Mouse (Mus musculus) embryonic facial prominence, embryonic 12.5 days (tissue): ENCODE results near the gene Taf3. TPM values are rescaled to one million over a fixed set of nuclear protein-coding genes. Genes with fewer than 3 reads are reported as not detected.

Source experiments
- ATAC-seq: fragments of 200-750 bp; cut with Nextera tagmentation; 2 replicates; pipeline ENCODE4 v1.8.0; 2017; ENCODE audit not compliant: insufficient number of reproducible peaks, insufficient read depth, low FRiP score, low TSS enrichment
- H3K27ac ChIP-seq: fragments of 300-500 bp; sonication (generic); 2 replicates; pipeline ENCODE4 v1.5.1; 2016; ENCODE audit warnings: mild to moderate bottlenecking
- H3K27me3 ChIP-seq: fragments of 300-500 bp; sonication (generic); 2 replicates; pipeline ENCODE4 v1.6.1; 2016; ENCODE audit warnings: mild to moderate bottlenecking, moderate library complexity
- H3K36me3 ChIP-seq: fragments of 300-500 bp; sonication (generic); 2 replicates; pipeline ENCODE4 v1.6.1; 2016; ENCODE audit warnings: mild to moderate bottlenecking
- H3K4me1 ChIP-seq: fragments of 300-500 bp; sonication (generic); 2 replicates; pipeline ENCODE4 v1.6.1; 2016
- H3K4me2 ChIP-seq: fragments of 300-500 bp; sonication (generic); replicated peaks from 2 replicates; pipeline ENCODE4 v1.6.1; 2016; ENCODE audit warnings: mild to moderate bottlenecking, moderate library complexity
- H3K4me3 ChIP-seq: fragments of 300-500 bp; sonication (generic); 2 replicates; pipeline ENCODE4 v1.5.1; 2016; ENCODE audit warnings: mild to moderate bottlenecking
- H3K9ac ChIP-seq: fragments of 300-500 bp; sonication (generic); 2 replicates; pipeline ENCODE4 v1.6.1; 2016; ENCODE audit warnings: mild to moderate bottlenecking, moderate library complexity
- H3K9me3 ChIP-seq: fragments of 300-500 bp; sonication (generic); 2 replicates; pipeline ENCODE4 v1.6.1; 2016; ENCODE audit warnings: mild to moderate bottlenecking, moderate library complexity
- WGBS: fragments of 180-500 bp; shearing (Covaris S2); methylation state at CpG from one replicate; pipeline ENCODE4 v1.1.7; 2016; 5-methylcytosine and 5-hydroxymethylcytosine counted together
- polyA plus RNA-seq: library from polyadenylated mRNA; unstranded; fragments of >200 nt; fragmentation: Nextera tagmentation; extraction: Ambion mirVana; gene quantifications from 2 replicates; pipeline ENCODE4 v1.2.1, GENCODE M21; 2016

The Taf3 gene
- polyA plus RNA-seq, 1 experiment from 2014 or later: 16.0 TPM

DNA sequence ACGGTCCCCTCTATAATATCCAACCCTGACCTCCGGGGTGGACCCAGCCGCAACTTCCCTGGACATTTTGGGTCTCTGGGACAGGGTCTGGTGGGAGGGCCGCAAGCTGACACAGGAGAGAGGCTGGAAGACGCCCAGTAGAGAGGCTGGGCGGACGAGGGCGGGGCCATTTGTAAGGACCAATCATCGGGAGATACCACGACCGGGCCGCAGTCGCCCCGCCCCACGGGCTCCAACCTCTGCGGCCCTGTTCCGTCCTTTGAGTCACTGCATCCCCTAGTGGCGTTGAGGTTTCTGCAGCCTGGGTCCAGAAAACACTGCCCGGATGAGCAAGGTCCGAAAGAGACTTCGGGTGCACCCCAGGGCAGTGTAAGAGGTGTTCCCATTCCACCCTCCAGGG lies 168.9 kb downstream of the Taf3 start:
- Histone ChIP-seq H3K27me3 (peaks cover 41% of the 10 kb centered on the region), H3K4me2 (peak overlapping the region; percentile 85), H3K36me3 (no peaks in the 10 kb centered on the region), H3K9ac (0 out of 2 replicates have a peak overlapping the region, but pooled peaks have one; percentile 55), H3K9me3 (no peaks in the 10 kb centered on the region), H3K4me1 (peaks cover 31% of the 10 kb centered on the region), H3K4me3 (peak overlapping the region; percentile 49), H3K27ac (peak overlapping the region; percentile 46; the same call in 1 of the 2 replicates)
- WGBS: under 1% methylated on average over 21 of the region's 21 CpGs
- peak; percentile 88 for ATAC-seq

DNA sequence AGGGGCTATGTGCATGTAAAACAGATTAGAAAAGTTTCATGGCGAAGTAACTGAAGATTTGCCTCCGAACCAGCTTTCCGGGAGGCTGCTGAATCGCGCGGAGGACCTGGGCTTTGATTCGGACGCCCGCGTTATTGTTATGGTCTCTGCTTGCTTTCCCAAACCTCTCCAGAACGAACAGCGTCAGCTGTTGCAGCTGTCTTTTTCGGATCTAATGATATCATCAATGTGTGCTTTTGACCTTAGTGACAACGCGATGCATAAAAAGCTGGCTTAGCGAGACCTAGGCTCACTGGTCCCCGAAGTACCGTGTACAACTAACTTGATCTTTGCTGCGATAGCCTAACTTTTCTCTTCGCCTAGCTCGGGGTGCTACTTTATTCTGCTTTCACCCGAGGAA lies 169.3 kb downstream of the Taf3 start:
- Histone ChIP-seq H3K9me3 (no peaks in the 10 kb centered on the region), H3K27ac (peak overlapping the region; percentile 46; the same call in 1 of the 2 replicates), H3K27me3 (peaks cover 42% of the 10 kb centered on the region), H3K4me2 (peak overlapping the region; percentile 85), H3K4me3 (peak overlapping the region; percentile 49), H3K9ac (peak overlapping the region; percentile 55; the same call in 1 of the 2 replicates), H3K4me1 (peaks cover 31% of the 10 kb centered on the region), H3K36me3 (no peaks in the 10 kb centered on the region)
- WGBS: under 1% methylated on average over 22 of the region's 22 CpGs
- peak; percentile 1; the same call in 1 of the 2 replicates for ATAC-seq

GRCm38 (mm10) chr2:9878564-9879081 lies 169.8 kb downstream of the Taf3 start:
- peaks cover 31% of the 10 kb centered on the region for H3K4me1 ChIP-seq
- peak; percentile 20; the same call in 1 of the 2 replicates for ATAC-seq
- peak overlapping the region; percentile 85 for H3K4me2 ChIP-seq
- no peaks in the 10 kb centered on the region for H3K36me3 ChIP-seq
- peak overlapping the region; percentile 55 for H3K9ac ChIP-seq
- H3K27ac ChIP-seq: peak overlapping the region; percentile 77
- no peaks in the 10 kb centered on the region for H3K9me3 ChIP-seq
- peaks cover 43% of the 10 kb centered on the region for H3K27me3 ChIP-seq
- peak overlapping the region; percentile 49 for H3K4me3 ChIP-seq
- under 1% methylated on average over 31 of the region's 33 CpGs for WGBS

DNA sequence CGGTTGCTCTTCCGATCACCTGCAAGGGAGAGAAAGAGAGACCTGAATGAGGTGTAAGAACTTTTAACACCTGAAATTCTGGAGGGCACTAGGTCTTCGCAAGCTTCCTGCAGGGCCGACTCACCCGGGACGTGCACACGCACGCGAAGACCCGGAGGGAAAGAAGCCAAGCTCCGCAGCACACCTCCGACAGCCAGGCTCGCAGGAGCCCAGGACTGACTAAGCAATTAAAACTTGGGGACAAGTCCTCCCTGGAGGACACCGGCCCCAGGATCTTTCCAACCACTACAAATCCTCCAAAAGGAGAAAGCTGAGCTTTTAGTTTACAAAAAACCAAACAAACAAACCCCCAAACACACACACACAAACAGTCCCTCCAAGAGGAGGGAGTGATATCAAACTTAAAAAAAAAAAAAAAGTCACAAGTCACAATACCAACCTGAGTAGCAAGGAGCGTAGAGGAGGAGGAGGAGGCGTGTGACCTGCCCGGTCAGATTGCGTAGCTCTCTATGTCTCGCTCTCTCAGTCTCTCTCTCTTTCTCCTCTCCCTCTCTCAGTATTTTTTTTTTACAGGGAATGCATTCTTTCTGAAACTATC lies 170.3 kb downstream of the Taf3 start:
- H3K36me3 ChIP-seq: no peaks in the 10 kb centered on the region

GRCm38 (mm10) chr2:9877326-9877690 lies 171.1 kb downstream of the Taf3 start:
- Histone ChIP-seq H3K27ac (peak overlapping the region; percentile 77), H3K4me2 (peak overlapping the region; percentile 85), H3K4me1 (peaks cover 37% of the 10 kb centered on the region), H3K9me3 (no peaks in the 10 kb centered on the region), H3K36me3 (no peaks in the 10 kb centered on the region), H3K4me3 (peak overlapping the region; percentile 49), H3K27me3 (peaks cover 41% of the 10 kb centered on the region), H3K9ac (peak overlapping the region; percentile 55)
- WGBS: 1% methylated on average over 35 of the region's 35 CpGs
- no peak for ATAC-seq

More for the DNA sequence above, 170.3 kb downstream of the Taf3 start:
- peak overlapping the region; percentile 49 for H3K4me3 ChIP-seq
- no peaks in the 10 kb centered on the region for H3K9me3 ChIP-seq
- WGBS: under 1% methylated on average over 19 of the region's 19 CpGs
- peak overlapping the region; percentile 49 for H3K9ac ChIP-seq
- no peak for ATAC-seq
- H3K4me1 ChIP-seq: peaks cover 36% of the 10 kb centered on the region
- peak overlapping the region; percentile 72 for H3K27ac ChIP-seq
- peaks cover 42% of the 10 kb centered on the region for H3K27me3 ChIP-seq
- peak overlapping the region; percentile 85 for H3K4me2 ChIP-seq

DNA sequence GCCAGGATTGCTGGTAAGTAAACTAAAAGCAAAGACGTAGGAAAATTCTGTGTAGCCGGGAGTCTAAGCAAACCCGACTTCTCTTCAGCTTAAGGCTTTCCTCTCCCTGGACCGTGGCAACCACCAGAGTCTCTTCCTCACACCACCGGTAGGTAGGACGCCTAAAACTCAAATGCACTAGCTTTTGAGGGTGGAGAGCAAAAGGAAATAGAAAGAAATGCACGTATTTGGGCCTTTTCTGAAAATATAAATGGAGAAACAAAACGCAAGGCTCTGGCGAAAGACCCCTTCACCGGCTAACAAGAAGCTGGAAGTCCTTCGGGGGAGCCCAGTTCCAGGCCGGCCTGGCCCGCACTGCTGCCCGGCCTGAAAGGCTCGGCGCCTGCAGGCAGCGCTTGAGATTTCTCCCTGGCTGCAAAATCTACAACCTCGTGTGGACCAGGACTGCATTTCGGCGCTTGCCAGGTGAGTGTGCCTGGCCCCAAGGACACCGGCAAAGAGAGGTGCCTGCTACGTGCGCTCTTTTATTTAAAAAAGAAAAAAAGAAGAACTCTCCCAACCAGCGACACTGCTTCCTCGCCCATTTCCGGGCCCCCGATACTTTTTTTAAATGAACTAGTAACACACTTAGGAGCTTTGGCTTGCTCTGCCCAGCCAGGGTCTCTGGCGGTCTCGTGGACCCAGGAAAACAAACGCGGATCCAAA lies 171.6 kb downstream of the Taf3 start:
- peak overlapping the region; percentile 55 for H3K9ac ChIP-seq
- no peaks in the 10 kb centered on the region for H3K36me3 ChIP-seq
- ATAC-seq: no peak
- H3K4me2 ChIP-seq: peak overlapping the region; percentile 85
- H3K27ac ChIP-seq: peak overlapping the region; percentile 77; the same call in 1 of the 2 replicates
- peaks cover 37% of the 10 kb centered on the region for H3K27me3 ChIP-seq
- no peaks in the 10 kb centered on the region for H3K9me3 ChIP-seq
- H3K4me3 ChIP-seq: peak overlapping the region; percentile 49
- peaks cover 33% of the 10 kb centered on the region for H3K4me1 ChIP-seq
- 2% methylated on average over 31 of the region's 31 CpGs for WGBS

GRCm38 (mm10) chr2:9875676-9876357 lies 172.6 kb downstream of the Taf3 start:
- peaks cover 27% of the 10 kb centered on the region for H3K4me1 ChIP-seq
- H3K9ac ChIP-seq: 0 out of 2 replicates have a peak overlapping the region, but pooled peaks have one; percentile 38
- no peak overlapping the region for H3K27ac ChIP-seq
- peaks cover 40% of the 10 kb centered on the region for H3K27me3 ChIP-seq
- peak overlapping the region; percentile 49 for H3K4me3 ChIP-seq
- H3K9me3 ChIP-seq: no peaks in the 10 kb centered on the region
- H3K4me2 ChIP-seq: peak overlapping the region; percentile 85
- ATAC-seq: no peak
- WGBS: 9% methylated on average over 12 of the region's 12 CpGs
- H3K36me3 ChIP-seq: no peaks in the 10 kb centered on the region

DNA sequence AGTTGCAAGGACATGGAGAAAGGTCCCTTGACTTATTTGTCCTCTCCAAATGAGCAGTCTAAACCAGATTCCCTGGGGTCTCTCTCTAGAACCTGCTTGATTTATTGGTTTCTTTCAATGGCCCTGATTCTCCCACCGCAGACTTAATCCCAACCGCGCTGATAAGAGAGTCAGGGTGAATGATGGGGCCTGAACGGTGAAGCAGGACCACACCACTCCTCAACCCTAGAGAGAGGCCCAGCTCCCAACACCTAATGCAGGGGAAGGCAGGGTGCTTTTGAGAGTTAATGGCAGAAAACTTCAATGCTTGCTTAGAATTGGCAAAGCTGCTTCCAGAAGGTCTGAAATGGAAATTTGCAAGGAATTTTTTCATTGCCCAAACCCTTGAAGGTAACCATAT lies 173.2 kb downstream of the Taf3 start:
- no peak overlapping the region for H3K27ac ChIP-seq
- H3K27me3 ChIP-seq: peaks cover 40% of the 10 kb centered on the region
- H3K4me1 ChIP-seq: peaks cover 27% of the 10 kb centered on the region; the same call in 1 of the 2 replicates
- no peak for ATAC-seq
- WGBS: 5% methylated on average over 4 of the region's 4 CpGs
- H3K36me3 ChIP-seq: no peaks in the 10 kb centered on the region
- no peaks in the 10 kb centered on the region for H3K9me3 ChIP-seq
- peak overlapping the region; percentile 49 for H3K4me3 ChIP-seq
- H3K9ac ChIP-seq: 0 out of 2 replicates have a peak overlapping the region, but pooled peaks have one; percentile 38
- peak overlapping the region; percentile 85 for H3K4me2 ChIP-seq

DNA sequence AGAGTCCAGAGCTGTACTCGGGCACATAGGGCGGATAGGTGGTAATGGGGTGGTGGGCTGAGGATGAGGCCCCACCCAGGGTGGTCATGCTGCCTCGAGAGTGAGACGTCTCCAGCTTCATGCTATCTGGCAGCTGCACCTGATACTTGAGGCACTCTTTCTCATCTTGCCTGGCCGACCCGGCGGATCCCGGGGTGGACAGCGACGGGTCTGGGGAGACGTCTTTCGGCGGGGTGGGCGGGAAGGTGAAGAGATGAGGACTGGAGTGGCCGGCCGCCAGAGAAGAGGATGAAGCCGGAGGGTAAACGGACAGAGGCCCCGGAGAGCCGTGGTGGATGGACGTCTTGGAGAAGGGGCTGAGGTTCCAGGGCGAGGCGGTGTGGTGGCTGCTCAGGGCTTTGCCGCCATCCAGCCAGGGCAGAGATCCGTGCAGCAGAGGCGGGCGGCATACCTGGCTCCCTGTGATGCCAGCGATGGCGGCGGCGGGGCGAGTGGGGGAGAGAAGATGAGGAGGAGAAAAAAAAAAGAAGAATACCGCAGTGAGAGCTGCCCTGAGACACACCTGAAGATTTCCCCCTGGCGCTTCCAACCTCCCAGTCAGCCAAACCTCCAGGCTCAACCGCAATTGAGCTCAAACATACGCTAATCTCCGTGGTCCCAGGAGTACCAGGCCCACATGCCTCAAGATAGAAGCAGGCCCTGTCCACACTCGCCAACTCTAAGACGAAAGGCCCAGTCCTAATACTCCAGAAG lies 173.8 kb downstream of the Taf3 start:
- 5% methylated on average over 37 of the region's 39 CpGs for WGBS
- ATAC-seq: no peak
- Histone ChIP-seq H3K36me3 (no peaks in the 10 kb centered on the region), H3K4me2 (peak overlapping the region; percentile 85), H3K27ac (no peak overlapping the region; the same call in 1 of the 2 replicates), H3K9me3 (no peaks in the 10 kb centered on the region), H3K4me1 (peaks cover 27% of the 10 kb centered on the region; the same call in 1 of the 2 replicates), H3K4me3 (peak overlapping the region; percentile 49), H3K27me3 (peaks cover 41% of the 10 kb centered on the region), H3K9ac (peak overlapping the region; percentile 38)

- H3K27me3 ChIP-seq: peaks cover 44% of the 10 kb centered on the region
- peak overlapping the region; percentile 49 for H3K4me3 ChIP-seq
- H3K9me3 ChIP-seq: no peaks in the 10 kb centered on the region
- H3K4me1 ChIP-seq: peaks cover 27% of the 10 kb centered on the region; the same call in 1 of the 2 replicates
- peak overlapping the region; percentile 38 for H3K9ac ChIP-seq
- peak overlapping the region; percentile 85 for H3K4me2 ChIP-seq
- no peak overlapping the region for H3K27ac ChIP-seq
- no peaks in the 10 kb centered on the region for H3K36me3 ChIP-seq
- WGBS: 17% methylated on average over 2 of the region's 2 CpGs
- ATAC-seq: no peak
These were observed 174.6 kb downstream of the Taf3 start for GRCm38 (mm10) chr2:9873757-9874156.

GRCm38 (mm10) chr2:9872682-9873081 lies 175.7 kb downstream of the Taf3 start:
- Histone ChIP-seq H3K4me1 (peaks cover 27% of the 10 kb centered on the region; the same call in 1 of the 2 replicates), H3K27ac (no peak overlapping the region), H3K36me3 (no peaks in the 10 kb centered on the region), H3K4me2 (peak overlapping the region; percentile 85), H3K27me3 (peaks cover 41% of the 10 kb centered on the region), H3K4me3 (peak overlapping the region; percentile 18), H3K9ac (peak overlapping the region; percentile 22), H3K9me3 (no peaks in the 10 kb centered on the region)
- no peak for ATAC-seq
- 1% methylated on average over 12 of the region's 12 CpGs for WGBS
